Mouse (Mus musculus): Measurements from ENCODE around the gene Fcmr. TPM values are rescaled to one million over a fixed set of nuclear protein-coding genes. Genes with fewer than 3 reads are reported as not detected.
A peak's percentile ranks its signal among the peaks of the same experiment; 100 is the strongest.

Fcmr gene
- total RNA-seq, 2 experiments from 2014 or later = 0.41 to 0.61 TPM

DNA sequence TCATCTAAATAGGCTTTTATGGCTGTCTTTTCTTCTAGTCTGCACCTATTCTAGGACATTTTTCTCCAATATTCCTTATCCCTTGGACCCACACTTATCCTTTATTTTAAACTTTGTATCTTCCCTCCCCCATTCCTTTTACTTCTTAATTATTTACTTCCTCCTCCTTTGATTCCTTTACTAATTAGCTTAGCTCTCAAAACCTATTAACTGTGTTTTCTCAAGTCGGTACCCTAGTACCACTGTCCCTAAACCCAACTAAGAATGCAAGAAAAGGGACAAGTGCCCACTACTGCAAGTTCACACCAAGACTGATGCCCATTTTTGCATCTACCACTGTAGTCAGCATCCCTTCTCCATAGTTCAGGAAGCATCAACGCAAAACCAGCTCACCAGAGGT, 9.7 kb upstream of the Fcmr start:
- no peak for DNase-seq
- intact Hi-C loops (cut with DNase I) = no loop called here

DNA sequence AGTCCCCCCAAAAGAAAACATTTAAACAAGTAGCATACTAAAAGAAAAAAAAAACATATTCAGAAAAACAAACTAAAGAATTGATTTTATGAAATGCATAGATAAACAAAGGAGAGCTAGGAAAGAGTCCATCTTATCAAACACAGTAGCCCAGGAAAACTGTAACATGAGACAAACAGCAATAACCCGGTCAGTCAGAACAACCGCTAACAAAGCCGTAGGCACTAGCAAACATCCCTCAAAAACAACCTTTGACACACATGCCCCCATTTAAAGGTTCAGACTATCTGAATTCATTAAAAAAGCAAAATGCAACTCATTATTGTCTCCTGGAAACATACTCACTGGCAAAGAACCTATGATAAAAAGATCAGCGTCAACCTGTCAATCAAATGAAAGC, 8.0 kb upstream of the Fcmr start:
- intact Hi-C loops (cut with DNase I) = no loop called here
- DNase-seq = no peak

DNA sequence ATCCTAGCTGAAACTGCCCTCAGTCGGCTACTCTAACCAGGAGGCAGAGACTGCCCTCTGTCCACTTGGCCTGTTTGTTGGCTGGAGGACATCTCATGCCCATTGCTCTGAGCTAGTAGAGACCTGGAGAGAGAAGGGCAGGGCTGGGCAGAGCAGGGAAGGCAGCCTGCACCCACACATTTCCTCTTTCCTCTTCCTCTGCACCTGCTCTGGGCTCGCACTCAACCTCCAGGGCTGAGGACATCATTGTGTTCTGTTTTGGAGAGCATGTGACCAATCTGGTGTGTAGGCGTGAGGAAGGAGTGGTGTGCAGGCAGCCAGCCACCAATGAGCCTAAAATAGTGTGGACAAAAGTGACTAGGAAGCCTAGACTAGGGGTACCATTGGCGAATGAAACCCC, 1.2 kb upstream of the Fcmr start:
- peak in 1 of 2 experiments; percentile 2 for DNase-seq
- intact Hi-C loops (cut with DNase I) = no loop called here

DNA sequence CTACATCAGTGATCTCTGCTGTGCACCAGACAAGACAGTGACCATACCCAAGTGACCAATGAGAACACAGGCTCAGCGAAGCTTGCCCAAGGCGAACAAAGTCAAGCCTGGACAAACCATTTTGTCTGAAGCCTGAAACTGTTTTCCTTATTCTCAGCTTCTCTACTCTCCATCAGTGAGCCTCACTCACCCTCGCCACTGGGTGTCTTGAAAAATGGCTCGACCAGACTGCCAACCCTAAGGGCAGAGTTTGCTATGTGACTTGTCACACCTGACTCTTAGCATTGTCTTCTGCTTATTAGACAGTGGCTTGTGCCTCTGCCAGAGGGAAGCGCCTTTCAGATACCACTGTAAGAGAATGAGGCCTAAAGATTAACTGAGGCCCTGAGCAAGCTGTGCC, 728 bp upstream of the Fcmr start:
- no peak for DNase-seq
- intact Hi-C loops (cut with DNase I) = no loop called here

DNA sequence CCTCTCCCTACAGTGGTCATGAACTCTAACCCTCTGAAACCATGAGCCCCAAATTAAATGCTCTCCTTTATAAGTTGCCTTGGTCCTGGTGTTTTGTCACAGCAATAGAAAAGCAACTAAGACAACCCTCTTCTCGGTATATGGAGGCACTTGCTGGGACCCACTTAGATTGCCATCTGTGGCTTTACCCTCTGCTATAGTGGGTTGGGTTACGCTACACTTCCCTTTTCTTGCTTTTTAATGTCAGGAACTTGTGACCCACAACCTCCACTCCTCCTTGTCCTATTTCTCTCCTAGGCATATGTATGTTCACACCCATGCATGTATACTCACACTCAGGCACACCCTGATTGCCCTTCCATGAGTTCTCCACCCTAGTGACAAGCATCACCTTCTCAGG, 7.4 kb downstream of the Fcmr start:
- no peak for DNase-seq
- intact Hi-C loops (cut with DNase I) = loop anchor here (10.0 kb wide), 1 partner anchor 328 kb away; no protein-coding TSS in a partner anchor

DNA sequence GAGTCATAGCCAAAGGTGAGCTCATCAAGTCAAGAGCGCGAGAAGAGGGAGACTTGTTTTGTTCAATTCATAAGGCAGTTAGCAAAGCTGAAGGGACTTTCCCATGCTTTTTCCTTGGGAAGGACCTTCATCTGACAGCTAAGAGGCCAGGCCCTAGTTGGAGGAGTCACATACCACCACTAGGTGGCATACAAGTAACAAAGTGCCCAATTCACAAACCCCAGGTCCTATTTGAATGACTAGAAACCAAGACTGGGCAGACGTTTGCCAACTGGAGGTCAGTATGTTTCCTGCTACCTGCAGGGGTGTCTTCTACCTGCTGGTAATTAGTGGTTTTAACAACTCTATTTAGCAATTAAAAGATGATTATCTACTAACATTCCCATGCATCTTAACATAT, 9.7 kb downstream of the Fcmr start:
- intact Hi-C loops (cut with DNase I) = loop anchor here (5.0 to 10.0 kb wide), 2 partner anchors 330 to 387 kb away; no protein-coding TSS in a partner anchor
- DNase-seq = peak; percentile 23 to 53

DNA sequence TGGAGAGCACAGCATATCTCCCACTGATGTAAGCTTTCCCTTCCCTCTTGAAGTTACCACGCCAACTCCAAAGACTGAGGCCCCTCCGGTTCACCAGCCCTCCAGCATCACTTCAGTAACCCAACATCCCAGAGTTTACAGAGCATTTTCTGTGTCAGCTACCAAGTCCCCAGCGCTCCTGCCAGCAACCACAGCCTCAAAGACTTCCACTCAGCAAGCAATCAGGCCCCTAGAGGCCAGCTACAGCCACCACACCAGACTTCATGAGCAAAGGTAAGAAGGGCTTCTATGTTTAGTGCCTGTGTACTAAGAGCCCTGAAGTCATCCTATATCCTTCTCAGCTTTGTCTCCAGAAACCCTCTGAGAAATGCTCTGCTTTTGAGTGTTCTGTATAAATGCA, 10.4 kb downstream of the Fcmr start:
- intact Hi-C loops (cut with DNase I) = loop anchor here (1.0 to 10.0 kb wide), 3 partner anchors 177 to 386 kb away; no protein-coding TSS in a partner anchor

DNA sequence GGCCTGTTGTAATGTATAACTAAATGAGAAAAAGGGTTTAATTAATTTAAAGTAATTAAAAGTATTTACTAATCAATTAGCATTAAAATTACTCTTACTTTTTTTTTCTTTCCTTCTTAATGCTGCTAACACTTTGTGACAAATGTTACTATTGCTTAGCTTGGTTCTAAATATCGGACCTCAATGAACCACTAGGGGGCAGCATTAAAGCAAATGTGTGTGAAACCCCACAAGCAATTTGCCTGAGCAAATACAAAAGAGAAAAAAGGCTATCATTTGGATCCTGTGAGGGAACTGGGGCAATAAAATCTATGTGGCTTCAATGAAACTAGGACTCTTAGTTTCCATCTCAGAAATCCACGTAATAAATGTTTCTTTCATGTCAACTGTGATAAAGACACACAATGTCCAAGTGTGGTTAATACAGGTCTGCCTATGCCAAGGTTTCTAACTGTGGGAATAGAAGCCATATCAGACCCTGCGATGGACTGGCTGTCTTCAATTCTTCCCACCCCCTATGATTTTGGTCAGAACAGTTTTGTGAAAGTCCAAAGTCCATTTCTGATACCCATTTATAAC, 11.6 kb downstream of the Fcmr start:
- intact Hi-C loops (cut with DNase I) = loop anchor here (1.0 to 10.0 kb wide), 4 partner anchors 102 to 385 kb away; no protein-coding TSS in a partner anchor
- peak; percentile 15 to 59 for DNase-seq

More for the DNA sequence above, 10.4 kb downstream of the Fcmr start:
- DNase-seq = no peak

DNA sequence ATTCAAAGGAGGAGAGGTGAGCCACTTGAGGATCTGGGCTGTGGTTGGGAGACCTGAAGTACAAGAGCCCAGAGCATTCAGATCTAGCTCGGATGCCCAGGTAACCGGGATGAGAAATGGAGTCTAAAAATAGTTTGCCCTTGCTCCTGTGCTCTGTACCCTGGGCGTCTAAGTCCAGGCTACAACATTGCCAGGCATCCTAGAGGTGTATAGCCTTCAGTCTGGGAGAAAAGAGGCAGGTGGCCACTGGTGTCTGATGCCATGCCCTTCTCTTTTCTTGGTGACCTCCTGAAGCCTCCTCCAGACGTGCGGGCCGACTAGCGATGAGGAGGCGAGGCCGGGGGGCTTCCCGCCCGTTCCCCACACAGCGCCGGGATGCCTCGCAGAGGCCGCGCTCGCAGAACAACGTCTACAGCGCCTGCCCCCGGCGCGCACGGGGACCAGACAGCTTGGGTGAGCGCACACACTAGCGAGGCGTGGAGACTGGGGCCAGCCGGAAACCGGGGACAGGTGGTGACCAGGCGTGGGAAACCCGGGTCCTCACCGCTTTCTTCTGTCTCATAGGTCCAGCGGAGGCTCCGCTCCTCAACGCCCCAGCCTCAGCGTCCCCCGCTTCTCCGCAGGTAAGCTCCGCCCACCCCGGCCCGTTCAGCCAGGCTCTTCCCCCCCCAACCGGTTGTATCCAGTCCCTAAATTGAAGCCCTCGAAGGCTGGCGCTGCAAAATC, 12.6 kb downstream of the Fcmr start:
- intact Hi-C loops (cut with DNase I) = loop anchor here (1.0 to 10.0 kb wide), 3 partner anchors 101 to 384 kb away; no protein-coding TSS in a partner anchor
- peak; percentile 3 to 7 for DNase-seq

DNA sequence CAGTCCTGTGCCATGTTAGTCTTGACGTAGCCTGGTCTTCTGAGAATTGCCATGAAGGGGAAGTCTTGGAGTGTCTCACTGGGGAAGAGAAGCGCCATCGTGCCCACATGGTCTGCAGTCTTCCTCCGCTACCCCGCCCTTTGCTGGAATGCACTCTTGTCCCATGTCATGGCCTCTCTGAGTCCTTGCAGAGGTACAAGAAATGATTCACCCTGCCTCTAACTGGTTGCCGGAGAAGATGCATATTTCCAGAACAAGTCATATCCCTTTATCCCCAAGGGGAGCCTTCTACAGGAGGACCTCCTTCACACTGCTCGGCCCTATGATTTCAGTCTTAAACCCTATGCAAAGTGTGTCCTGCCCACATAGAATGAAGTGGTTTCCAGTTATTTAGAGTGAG, 14.5 kb downstream of the Fcmr start:
- intact Hi-C loops (cut with DNase I) = loop anchor here (5.0 to 10.0 kb wide), 2 partner anchors 335 to 382 kb away; no protein-coding TSS in a partner anchor
- DNase-seq = no peak

DNA sequence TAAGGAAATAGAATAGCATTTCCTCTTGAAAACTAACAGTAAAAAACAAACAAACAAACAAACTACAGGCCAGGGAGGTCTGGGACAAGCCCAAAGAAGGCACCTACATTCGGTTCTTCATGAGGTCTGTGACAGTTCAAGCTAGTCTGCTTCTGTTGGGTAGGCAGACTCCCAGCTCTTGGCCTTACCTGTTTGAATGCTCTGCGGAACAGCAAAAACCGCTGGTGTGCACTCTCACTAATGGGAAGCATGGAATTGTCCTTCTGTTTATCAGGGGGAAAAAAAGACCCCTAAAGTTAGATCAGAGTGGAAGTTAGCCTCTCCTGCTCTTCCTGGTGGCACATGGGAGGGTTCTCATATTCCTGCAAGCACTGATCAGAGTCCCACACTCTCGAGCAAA, 17.7 kb downstream of the Fcmr start:
- intact Hi-C loops (cut with DNase I) = no loop called here
- no peak for DNase-seq

DNA sequence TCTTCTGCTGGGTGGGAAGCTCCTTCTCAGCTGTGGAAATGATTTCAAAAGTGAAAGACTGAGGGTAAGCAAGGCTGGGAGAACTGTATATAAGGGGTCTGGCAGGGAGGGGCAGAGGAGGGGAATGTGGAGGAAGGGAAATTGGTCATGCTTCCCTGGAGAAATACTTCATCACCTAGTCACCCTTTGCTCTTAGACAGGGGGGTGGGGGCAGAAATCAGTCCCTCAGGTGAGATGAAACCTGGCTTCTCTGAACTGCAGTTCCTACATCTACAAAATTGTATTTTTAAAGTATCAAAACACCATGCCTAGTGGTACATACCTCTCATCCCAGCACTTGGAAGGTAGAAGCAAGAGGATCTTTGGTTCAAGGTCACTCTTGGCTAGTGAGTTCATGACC, 21.9 kb downstream of the Fcmr start, which contains the start of gene Il24:
Gene Il24 (minus strand): TSS at position 101 of the 400 bp plus-strand sequence.
- intact Hi-C loops (cut with DNase I) = no loop called here
- no peak for DNase-seq

DNA sequence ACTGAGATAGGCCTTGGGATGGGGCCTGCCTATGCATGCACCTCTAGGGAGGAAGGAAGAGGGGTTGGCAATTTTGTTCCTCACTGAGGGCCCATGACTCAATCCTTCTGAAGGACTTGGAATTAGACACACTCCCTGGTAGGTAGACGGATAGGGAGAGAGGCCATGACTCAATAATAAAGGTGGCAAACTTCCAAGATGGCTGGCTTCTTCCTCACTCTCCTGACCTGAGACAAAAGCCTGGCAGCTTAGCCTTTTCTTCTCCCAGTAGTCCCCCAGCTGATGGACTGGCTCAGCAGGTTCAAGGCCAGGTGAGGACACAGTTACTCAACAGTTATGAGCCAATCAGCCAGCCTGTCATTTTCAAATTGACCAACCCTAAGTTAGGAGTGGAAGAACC, 27.0 kb downstream of the Fcmr start:
- no peak for DNase-seq
- intact Hi-C loops (cut with DNase I) = no loop called here

DNA sequence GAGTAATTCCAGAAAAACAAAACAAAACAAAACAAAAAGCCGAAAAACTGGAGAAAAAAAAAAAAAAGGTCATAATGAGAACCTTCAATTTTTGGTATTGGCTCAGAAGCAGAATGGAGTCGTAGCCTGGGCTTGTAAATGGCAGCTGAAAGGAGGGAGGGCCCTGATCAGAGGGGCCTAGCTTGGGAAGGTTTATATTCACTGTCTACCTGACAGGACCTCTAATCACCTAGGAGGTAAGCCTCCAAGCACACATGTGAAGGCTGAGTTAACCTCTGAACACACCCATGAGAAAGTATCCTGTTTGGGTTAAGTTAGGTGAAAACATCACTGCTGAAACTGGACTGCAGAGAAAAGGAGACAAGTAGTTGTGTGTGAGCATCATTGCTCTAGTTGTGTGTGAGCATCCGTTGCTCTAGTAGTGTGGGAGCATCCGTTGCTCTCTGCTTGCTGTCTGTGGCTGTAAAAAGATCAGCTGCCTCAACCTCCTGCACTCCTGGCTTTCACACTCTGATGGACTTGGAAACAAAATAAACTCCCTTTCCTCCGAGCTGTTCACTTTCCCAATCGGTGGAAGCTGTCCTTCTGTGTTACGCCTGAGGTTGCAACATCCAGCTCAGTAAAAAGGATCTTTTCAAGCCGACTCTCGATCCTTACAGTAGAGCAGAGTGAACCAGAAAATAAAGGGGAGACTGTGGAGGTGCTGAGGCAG, 28.0 kb downstream of the Fcmr start:
- intact Hi-C loops (cut with DNase I) = no loop called here
- no peak for DNase-seq

DNA sequence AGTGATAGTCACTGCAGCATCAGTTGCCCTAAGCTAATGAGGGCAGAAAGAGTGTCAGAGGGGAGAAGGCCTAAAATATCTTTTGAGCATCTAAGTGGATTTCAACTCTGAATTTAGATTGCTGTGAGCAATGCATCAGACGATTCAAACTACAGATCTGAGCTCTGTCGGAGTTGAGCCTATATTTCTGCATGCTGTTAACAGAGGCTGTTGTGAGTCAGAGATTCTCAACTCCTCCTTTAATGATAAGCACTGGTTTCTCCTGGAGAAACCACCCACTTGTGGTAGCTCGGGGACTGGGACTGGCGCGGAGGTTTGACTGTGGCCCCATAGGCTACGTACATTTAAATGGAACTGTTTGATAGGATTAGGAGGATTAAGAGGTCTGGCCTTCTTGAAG, 29.0 kb downstream of the Fcmr start:
- no peak for DNase-seq
- intact Hi-C loops (cut with DNase I) = no loop called here

DNA sequence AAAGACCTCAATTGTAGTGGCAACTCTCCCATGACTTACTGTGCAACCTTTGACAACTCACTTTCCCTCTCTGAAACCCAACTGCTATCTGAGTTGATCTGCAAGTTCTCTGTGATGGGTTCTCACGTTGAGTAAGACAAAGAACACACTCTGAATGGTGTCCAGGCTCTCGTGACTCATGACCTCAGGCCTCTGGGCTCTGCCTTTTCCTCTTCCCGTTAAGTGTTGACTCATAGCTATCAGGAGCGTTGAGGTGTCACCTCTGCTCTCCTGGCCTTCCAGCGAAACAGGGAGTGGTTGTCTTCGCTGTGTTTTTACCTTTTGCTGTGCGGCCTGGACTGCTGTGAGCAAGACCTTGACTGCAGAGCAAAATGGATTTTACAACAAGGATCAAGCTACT, 37.0 kb downstream of the Fcmr start:
- DNase-seq = no peak
- intact Hi-C loops (cut with DNase I) = no loop called here

DNA sequence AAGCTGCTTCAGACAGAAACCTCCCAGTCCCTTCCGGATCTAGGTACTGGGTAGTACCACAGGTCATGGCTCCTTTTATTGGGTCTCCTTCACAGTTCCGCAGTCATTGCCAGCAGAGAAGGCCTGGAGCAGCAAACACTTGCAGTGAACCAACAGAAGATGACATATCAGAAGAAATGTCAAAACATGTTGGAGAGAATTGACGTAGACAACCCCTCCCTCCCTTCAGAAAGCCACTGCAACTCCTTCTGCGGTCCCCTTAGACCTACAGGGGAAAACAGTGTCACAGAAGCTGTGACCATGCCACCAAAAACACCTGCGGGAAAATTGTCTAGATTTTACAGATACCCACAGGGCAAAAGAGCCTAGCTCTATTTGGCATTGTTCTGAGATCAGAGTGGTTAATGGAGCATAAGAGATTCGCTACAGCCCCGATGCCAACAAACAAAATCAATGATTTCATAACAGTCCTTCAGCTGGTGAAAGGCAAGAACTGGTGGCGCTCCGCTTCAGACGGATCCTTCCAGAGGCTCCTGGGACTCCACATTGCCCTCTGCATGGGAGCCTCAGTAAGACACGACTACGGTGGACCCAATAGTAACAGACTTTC, 46.0 kb downstream of the Fcmr start, which contains the start of gene Il20:
Gene Il20 (minus strand): TSS at position 51 of the 610 bp plus-strand sequence.
- DNase-seq = no peak
- intact Hi-C loops (cut with DNase I) = no loop called here

DNA sequence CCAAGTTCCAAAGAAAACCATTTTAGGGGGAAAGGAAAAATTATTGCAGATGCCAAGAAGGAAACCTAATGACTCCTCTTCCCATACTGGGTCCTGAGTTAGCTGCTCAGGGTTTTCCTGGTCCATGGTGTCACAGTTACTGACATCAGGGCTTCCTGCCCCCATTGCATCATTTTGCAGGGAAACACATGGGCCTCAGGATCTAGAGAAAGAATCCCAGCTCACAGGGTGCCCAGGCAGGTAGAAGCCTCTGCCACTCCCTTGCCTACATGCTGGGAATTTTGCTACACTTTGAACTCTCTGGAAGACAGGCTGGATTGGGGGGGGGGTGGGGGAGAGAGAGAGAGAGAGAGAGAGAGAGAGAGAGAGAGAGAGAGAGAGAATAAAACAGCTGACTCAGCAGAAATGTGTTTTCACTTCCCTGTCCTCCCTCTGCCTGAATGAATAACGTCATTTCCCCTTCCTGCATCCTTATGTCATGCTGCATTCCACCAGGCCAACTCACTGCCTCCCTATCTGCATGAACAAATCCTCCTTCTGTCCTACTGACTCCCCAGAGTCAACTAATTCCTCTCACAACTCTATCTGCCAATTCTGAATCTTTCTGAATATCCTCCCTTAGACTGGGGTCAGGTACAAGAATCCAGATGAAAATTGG, 53.0 kb downstream of the Fcmr start:
- DNase-seq = no peak
- intact Hi-C loops (cut with DNase I) = no loop called here

DNA sequence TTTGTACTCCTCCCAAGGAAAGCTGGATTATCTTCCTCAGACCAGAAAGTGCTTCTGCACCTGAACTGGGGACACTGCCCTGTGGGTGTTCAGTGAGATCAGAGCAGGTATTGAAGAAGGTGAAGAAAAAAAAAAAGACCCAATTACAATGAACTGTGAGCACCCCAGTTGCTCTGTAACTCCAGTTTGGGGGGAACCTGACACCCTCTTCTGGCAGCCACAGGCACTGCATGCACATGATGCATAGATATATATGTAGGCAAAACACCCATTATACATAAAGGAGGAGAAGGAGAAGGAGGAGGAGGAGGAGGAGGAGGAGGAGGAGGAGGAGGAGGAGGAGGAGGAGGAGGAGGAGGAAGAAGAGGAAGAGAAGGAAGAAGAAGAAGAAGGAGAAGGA, 61.0 kb downstream of the Fcmr start:
- no peak for DNase-seq
- intact Hi-C loops (cut with DNase I) = no loop called here
